Mouse (Mus musculus): ENCODE results near the gene Arl8b. TPM values are rescaled to one million over a fixed set of nuclear protein-coding genes. Genes with fewer than 3 reads are reported as not detected.

The Arl8b gene
- polyA plus RNA-seq, 1 experiment from 2014 or later, result 87.8 TPM

GRCm38 (mm10) chr6:108828234-108828868 is 45.5 kb downstream of the Arl8b start, which contains the start of gene Edem1:
Edem1 (plus strand) TSS chr6:108828641.
- H3K4me1 ChIP-seq, result peaks cover 12% of the 10 kb centered on the region
- H3K4me2 ChIP-seq (replicated peaks), result peak within 1 kb of the TSS; percentile 90
- H3K9ac ChIP-seq, result peak within 1 kb of the TSS; percentile 93
- H3K36me3 ChIP-seq, result no peaks in the 10 kb centered on the region
- no peaks in the 10 kb centered on the region for H3K27me3 ChIP-seq (replicated peaks)
- peak; percentile 98 for ATAC-seq (ENCODE audit: low FRiP score, low read depth)
- no peaks in the 10 kb centered on the region for H3K9me3 ChIP-seq
- peak within 1 kb of the TSS; percentile 93 for H3K4me3 ChIP-seq
- under 1% methylated on average over 67 of the region's 67 CpGs for WGBS
- peak within 1 kb of the TSS; percentile 46; the same call in 1 of the 2 replicates for H3K27ac ChIP-seq

- Histone ChIP-seq H3K4me3 (peak overlapping the region; percentile 93), H3K36me3 (no peaks in the 10 kb centered on the region), H3K9me3 (no peaks in the 10 kb centered on the region), H3K9ac (peak overlapping the region; percentile 93), H3K4me2 (replicated peaks) (peak overlapping the region; percentile 90), H3K27me3 (replicated peaks) (no peaks in the 10 kb centered on the region), H3K4me1 (peaks cover 12% of the 10 kb centered on the region), H3K27ac (peak overlapping the region; percentile 46; the same call in 1 of the 2 replicates)
- WGBS, result under 1% methylated on average over 56 of the region's 56 CpGs
- ATAC-seq (ENCODE audit: low FRiP score, low read depth), result peak; percentile 74
Measured at GRCm38 (mm10) chr6:108828872-108829271, 46.0 kb downstream of the Arl8b start.

GRCm38 (mm10) chr6:108829386-108830370 is 46.8 kb downstream of the Arl8b start:
- ATAC-seq (ENCODE audit: low FRiP score, low read depth), result no peak
- 19% methylated on average over 22 of the region's 22 CpGs for WGBS
- no peak overlapping the region for H3K27ac ChIP-seq

GRCm38 (mm10) chr6:108832170-108832569 is 49.3 kb downstream of the Arl8b start:
- H3K9me3 ChIP-seq, result no peaks in the 10 kb centered on the region
- WGBS, result 90% methylated on average over 1 of the region's 1 CpGs
- no peak overlapping the region for H3K4me3 ChIP-seq
- no peak overlapping the region for H3K4me2 ChIP-seq (replicated peaks)
- no peak for ATAC-seq (ENCODE audit: low FRiP score, low read depth)
- no peaks in the 10 kb centered on the region for H3K27me3 ChIP-seq (replicated peaks)
- peaks cover 12% of the 10 kb centered on the region for H3K4me1 ChIP-seq
- peaks cover 2% of the 10 kb centered on the region; the same call in 1 of the 2 replicates for H3K36me3 ChIP-seq
- no peak overlapping the region for H3K9ac ChIP-seq
- H3K27ac ChIP-seq, result no peak overlapping the region

More at GRCm38 (mm10) chr6:108829386-108830370, 46.8 kb downstream of the Arl8b start:
- H3K27me3 ChIP-seq (replicated peaks), result no peaks in the 10 kb centered on the region
- H3K4me2 ChIP-seq (replicated peaks), result peak overlapping the region; percentile 90
- no peaks in the 10 kb centered on the region for H3K9me3 ChIP-seq
- peak overlapping the region; percentile 93 for H3K9ac ChIP-seq
- no peaks in the 10 kb centered on the region for H3K36me3 ChIP-seq
- H3K4me1 ChIP-seq, result peaks cover 12% of the 10 kb centered on the region
- H3K4me3 ChIP-seq, result peak overlapping the region; percentile 93

- H3K27ac ChIP-seq, result no peak overlapping the region
- H3K36me3 ChIP-seq, result peaks cover 10% of the 10 kb centered on the region; the same call in 1 of the 2 replicates
- no peak for ATAC-seq (ENCODE audit: low FRiP score, low read depth)
- 91% methylated on average over 6 of the region's 6 CpGs for WGBS
- H3K4me3 ChIP-seq, result no peak overlapping the region
- no peak overlapping the region for H3K9ac ChIP-seq
- H3K4me2 ChIP-seq (replicated peaks), result no peak overlapping the region
- H3K27me3 ChIP-seq (replicated peaks), result no peaks in the 10 kb centered on the region
- peaks cover 12% of the 10 kb centered on the region for H3K4me1 ChIP-seq
- no peaks in the 10 kb centered on the region for H3K9me3 ChIP-seq
Measured at GRCm38 (mm10) chr6:108832989-108833388, 50.1 kb downstream of the Arl8b start.

- H3K4me2 ChIP-seq (replicated peaks), result no peak overlapping the region
- H3K36me3 ChIP-seq, result peaks cover 11% of the 10 kb centered on the region; the same call in 1 of the 2 replicates
- ATAC-seq (ENCODE audit: low FRiP score, low read depth), result no peak
- no peak overlapping the region for H3K27ac ChIP-seq
- H3K4me3 ChIP-seq, result no peak overlapping the region
- peaks cover 12% of the 10 kb centered on the region for H3K4me1 ChIP-seq
- no peaks in the 10 kb centered on the region for H3K27me3 ChIP-seq (replicated peaks)
- no peaks in the 10 kb centered on the region for H3K9me3 ChIP-seq
- H3K9ac ChIP-seq, result no peak overlapping the region
- 94% methylated on average over 8 of the region's 8 CpGs for WGBS
Measured at GRCm38 (mm10) chr6:108833963-108834697, 51.2 kb downstream of the Arl8b start.

- no peaks in the 10 kb centered on the region for H3K9me3 ChIP-seq
- H3K4me3 ChIP-seq, result no peak overlapping the region
- ATAC-seq (ENCODE audit: low FRiP score, low read depth), result no peak
- H3K4me1 ChIP-seq, result no peaks in the 10 kb centered on the region
- no peak overlapping the region for H3K4me2 ChIP-seq (replicated peaks)
- H3K27ac ChIP-seq, result no peak overlapping the region
- 88% methylated on average over 16 of the region's 16 CpGs for WGBS
- peaks cover 17% of the 10 kb centered on the region; the same call in 1 of the 2 replicates for H3K36me3 ChIP-seq
- no peak overlapping the region for H3K9ac ChIP-seq
- no peaks in the 10 kb centered on the region for H3K27me3 ChIP-seq (replicated peaks)
Measured at GRCm38 (mm10) chr6:108835765-108836691, 53.1 kb downstream of the Arl8b start.

- no peak overlapping the region for H3K4me2 ChIP-seq (replicated peaks)
- no peak for ATAC-seq (ENCODE audit: low FRiP score, low read depth)
- 93% methylated on average over 4 of the region's 4 CpGs for WGBS
Measured at GRCm38 (mm10) chr6:108837081-108837480, 54.2 kb downstream of the Arl8b start.

GRCm38 (mm10) chr6:108837958-108838357 is 55.1 kb downstream of the Arl8b start:
- peaks cover 22% of the 10 kb centered on the region for H3K36me3 ChIP-seq
- no peaks in the 10 kb centered on the region for H3K9me3 ChIP-seq
- H3K27me3 ChIP-seq (replicated peaks), result no peaks in the 10 kb centered on the region
- H3K27ac ChIP-seq, result no peak overlapping the region
- no peak overlapping the region for H3K9ac ChIP-seq
- no peaks in the 10 kb centered on the region for H3K4me1 ChIP-seq
- WGBS, result 88% methylated on average over 4 of the region's 4 CpGs
- no peak for ATAC-seq (ENCODE audit: low FRiP score, low read depth)
- no peak overlapping the region for H3K4me2 ChIP-seq (replicated peaks)
- H3K4me3 ChIP-seq, result no peak overlapping the region

More at GRCm38 (mm10) chr6:108837081-108837480, 54.2 kb downstream of the Arl8b start:
- H3K9ac ChIP-seq, result no peak overlapping the region
- H3K4me3 ChIP-seq, result no peak overlapping the region
- H3K36me3 ChIP-seq, result peaks cover 22% of the 10 kb centered on the region; the same call in 1 of the 2 replicates
- no peaks in the 10 kb centered on the region for H3K9me3 ChIP-seq
- H3K27ac ChIP-seq, result no peak overlapping the region
- no peaks in the 10 kb centered on the region for H3K27me3 ChIP-seq (replicated peaks)
- no peaks in the 10 kb centered on the region for H3K4me1 ChIP-seq

GRCm38 (mm10) chr6:108839432-108839831 is 56.5 kb downstream of the Arl8b start:
- 89% methylated on average over 4 of the region's 4 CpGs for WGBS
- no peak overlapping the region for H3K9ac ChIP-seq
- peaks cover 36% of the 10 kb centered on the region for H3K36me3 ChIP-seq
- no peak overlapping the region for H3K4me2 ChIP-seq (replicated peaks)
- H3K4me3 ChIP-seq, result no peak overlapping the region
- H3K27ac ChIP-seq, result no peak overlapping the region
- no peak for ATAC-seq (ENCODE audit: low FRiP score, low read depth)
- no peaks in the 10 kb centered on the region for H3K27me3 ChIP-seq (replicated peaks)
- H3K4me1 ChIP-seq, result no peaks in the 10 kb centered on the region
- H3K9me3 ChIP-seq, result no peaks in the 10 kb centered on the region
